Mouse (Mus musculus): ENCODE measurements at regions not wholly inside any gene's neighbourhood (a gene's known extent, or its start where the extent isn't known, plus 50 kb on each side); places are given as distances from the start of the nearest gene placed in this dataset.

DNA sequence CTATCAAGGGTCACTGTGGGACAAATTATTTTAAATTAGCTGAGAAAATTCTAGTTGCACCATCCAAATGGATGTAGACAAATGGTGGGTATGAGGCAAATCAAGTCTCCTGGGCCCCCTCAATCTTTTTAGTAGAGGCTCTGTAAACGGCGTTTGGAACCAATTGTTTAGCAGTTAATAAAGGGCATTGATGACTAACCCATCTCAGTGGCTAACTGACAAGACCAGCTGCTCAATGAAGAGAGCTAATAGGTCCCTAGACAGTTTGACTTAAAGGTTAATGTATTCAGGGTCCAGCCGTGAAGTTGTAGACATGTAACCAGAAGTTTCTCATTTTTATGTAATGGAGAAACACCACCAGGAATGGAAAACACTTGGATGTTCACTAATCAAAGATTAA lies 332.6 kb upstream of the Gm21961 start:
- peak; percentile 8 for DNase-seq (ENCODE audit: low spot score)

DNA sequence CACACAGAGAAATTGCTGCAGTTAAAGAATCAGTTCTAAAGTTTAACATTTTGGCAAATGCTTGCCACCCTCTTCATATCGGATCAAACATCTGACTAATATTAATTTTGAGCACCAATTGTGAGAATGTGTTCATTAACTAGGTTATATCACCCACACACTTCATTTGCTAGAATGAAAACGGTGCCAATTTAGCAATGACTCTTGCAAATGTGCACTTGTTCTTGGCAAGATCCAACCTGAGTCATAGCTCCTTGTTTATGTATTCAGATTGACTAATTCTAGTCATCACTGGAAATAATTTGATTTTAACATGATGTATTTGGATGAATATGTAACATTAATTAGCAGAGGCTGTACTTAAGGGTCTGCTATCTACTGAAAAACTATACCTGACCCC lies 327.8 kb upstream of the Gm21961 start:
- DNase-seq (ENCODE audit: low spot score) = no peak

DNA sequence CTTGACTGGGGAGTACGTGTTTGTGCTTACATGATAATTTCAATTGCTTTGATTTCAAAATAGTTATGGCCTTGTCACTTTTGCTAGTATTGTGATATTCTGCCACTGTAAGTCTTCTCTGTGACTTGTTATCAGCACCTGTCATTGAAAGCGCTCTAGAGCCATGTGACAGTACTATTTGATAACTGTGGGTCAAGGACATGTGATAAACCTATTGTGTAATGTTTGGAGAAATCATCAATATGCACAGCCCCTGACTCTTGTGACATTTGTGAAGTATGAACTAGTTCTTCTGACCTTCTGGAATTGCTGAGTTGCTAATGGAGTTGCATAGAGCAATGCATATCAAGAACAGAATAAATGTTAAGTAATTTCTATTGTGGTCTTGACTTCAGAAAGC lies 319.4 kb upstream of the Gm21961 start:
- no peak for DNase-seq (ENCODE audit: low spot score)

DNA sequence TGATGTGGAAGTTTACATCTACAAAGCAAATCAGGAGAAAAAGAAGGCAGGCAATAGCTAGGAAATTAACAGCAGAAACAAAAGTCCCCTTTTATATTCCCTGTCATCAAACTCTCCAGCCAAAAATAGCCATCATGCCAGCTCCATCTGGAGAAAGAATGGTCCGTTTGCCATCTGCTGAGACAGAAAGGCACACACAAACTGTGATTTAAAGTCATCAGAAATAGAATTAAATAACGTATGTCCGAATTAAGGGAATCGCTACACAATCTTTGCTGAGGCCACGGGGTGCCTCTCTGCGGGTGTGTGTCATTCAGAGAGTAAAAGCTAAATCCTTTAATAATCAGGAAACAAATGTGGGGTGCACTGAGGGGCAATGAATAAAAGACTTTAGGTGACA lies 293.4 kb upstream of the Gm21961 start:
- no peak for DNase-seq (ENCODE audit: low spot score)

DNA sequence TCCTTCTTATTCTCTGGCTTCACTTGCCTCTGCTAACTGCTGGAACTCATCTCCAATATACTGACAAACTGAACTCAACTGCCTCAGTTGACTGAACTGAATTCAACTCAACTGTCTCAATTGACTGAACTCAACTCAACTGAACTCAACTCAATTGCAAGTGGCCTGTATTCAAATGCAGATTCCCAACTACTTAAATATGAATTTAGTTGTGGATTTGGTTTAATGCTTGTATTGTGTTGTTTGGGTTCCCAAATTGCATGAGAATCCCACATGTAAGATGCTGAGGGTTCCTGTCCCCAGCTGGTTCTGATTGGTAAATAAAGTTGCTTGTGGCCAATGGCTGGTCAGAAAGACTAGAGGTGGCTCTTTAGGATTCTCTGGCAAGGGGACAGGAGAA lies 244.1 kb upstream of the Gm21961 start:
- no peak for DNase-seq (ENCODE audit: low spot score)

DNA sequence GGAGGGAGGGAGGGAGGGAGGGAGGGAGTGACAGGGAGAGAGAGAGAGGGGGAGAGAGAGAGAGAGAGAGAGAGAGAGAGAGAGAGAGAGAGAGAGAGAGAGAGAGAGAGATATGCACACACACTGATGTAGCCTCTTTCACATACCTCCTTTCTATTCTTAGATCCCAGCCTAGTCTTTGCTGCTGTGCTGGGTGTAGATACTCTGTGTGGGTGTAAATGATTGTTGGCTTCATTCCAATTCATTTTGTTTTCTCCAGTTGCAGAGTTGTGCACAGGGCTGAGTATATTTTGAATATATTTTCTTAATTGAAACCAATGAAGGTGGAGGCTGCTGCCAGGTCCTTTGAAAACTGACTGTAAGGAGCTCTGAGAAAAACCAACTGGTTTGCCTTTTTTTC lies 207.8 kb upstream of the Gm21961 start:
- DNase-seq (ENCODE audit: low spot score) = no peak

DNA sequence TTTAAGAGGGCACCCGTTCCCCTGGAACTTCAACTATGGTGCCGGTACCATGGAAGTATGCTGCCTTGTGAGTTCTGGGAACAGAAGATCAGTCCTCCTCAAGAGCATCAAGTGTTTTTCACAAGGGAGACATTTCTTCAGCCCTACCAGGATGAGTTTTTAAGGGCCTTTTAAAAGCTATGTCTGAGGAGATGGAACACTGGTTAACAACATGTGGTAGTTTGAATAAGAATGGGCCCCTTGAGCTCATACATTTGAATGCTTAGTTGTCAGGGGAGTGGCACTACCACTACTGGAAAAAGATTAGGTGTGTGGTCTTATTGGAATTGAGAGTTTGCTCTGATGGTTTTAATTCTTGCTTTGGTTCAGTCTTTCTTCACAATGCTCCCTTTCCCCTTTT lies 203.2 kb upstream of the Gm21961 start:
- DNase-seq (ENCODE audit: low spot score) = no peak

DNA sequence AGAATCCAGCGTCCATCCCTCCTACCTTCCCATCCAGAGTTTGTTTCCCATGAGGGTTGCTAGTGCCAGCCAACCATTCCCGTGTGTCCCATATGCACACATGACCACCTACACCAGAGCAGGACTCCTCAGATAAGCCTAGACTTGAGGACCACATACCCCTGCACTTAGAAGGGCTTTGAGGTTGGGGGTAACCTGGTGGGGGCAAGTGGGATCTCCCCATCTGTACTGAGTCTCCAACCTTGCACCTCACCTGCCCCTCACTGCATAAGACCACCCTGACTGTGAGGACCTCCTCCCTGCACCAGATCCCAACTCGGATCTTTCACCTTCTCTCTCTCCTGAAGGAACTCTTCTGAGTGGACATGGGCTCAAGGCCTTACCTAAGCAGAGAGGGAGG lies 181.6 kb upstream of the Gm21961 start:
- DNase-seq (ENCODE audit: low spot score) = no peak

DNA sequence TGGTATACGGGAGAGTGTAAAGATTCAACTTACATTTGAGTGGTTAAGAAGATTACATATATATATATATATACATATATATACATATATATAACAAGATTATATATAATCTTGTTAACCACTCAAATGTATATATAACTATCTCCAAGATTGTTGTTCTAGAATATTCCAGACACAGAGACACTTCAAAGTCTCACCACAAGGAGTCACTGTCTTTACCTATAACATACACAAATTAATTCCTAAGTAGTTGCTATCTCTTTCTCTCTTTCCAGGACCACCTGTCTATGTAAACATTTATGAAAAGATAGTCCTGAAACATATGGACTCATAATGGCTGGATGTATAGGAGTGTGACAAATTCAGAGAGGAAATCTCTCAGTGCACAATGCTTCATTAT lies 178.9 kb upstream of the Gm21961 start:
- no peak for DNase-seq (ENCODE audit: low spot score)

Measured in embryo, embryonic 10.5 days (tissue).